Mouse (Mus musculus): ENCODE data around the gene Nectin2. TPM values are rescaled to one million over a fixed set of nuclear protein-coding genes. Genes with fewer than 3 reads are reported as not detected.

The Nectin2 gene
- polyA plus RNA-seq, 1 experiment from 2014 or later = 55.2 TPM

DNA sequence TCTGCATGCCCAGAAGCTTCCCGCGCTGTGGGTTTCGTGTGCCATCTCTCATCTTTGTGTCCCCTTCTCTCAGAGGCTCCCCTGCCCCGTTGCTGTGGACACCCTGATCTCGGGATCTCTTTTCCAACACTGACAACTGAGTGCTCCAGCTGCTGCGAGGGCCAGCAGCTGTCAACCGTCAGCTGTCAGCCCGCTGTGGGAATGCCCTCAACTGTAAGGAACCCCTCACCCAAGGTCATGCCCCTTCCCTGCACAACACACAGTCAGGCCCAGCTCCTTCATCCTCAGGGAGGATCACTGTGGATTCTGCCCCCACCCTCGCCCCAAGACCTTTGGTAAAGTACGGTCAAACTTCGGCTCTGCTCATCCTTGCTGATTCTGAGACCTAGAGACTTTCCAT is 12.0 kb upstream of the Nectin2 start:
- ATAC-seq (ENCODE audit: low read depth) = peak; percentile 58
- Histone ChIP-seq H3K27me3 (replicated peaks; ENCODE audit: control insufficient read depth, insufficient read depth, low read length) (no peaks in the 10 kb centered on the region), H3K9me3 (ENCODE audit: control insufficient read depth, low read length) (no peaks in the 10 kb centered on the region), H3K4me3 (ENCODE audit: low read depth, low read length) (no peak overlapping the region), H3K4me1 (ENCODE audit: control insufficient read depth, insufficient read depth, low read length) (no peaks in the 10 kb centered on the region), H3K27ac (replicated peaks; ENCODE audit: low read depth, low read length) (no peak overlapping the region), H3K9ac (ENCODE audit: low read depth, low read length) (no peak overlapping the region), H3K4me2 (ENCODE audit: low read depth, low read length) (no peak overlapping the region), H3K36me3 (ENCODE audit: control insufficient read depth, insufficient read depth, low read length) (peaks cover 51% of the 10 kb centered on the region)
- peak; percentile 60 for DNase-seq (ENCODE audit: low spot score)
- WGBS = 73% methylated on average over 11 of the region's 11 CpGs

- Histone ChIP-seq H3K4me3 (ENCODE audit: low read depth, low read length) (no peak overlapping the region), H3K27ac (replicated peaks; ENCODE audit: low read depth, low read length) (no peak overlapping the region), H3K4me1 (ENCODE audit: control insufficient read depth, insufficient read depth, low read length) (no peaks in the 10 kb centered on the region), H3K36me3 (ENCODE audit: control insufficient read depth, insufficient read depth, low read length) (peaks cover 47% of the 10 kb centered on the region), H3K27me3 (replicated peaks; ENCODE audit: control insufficient read depth, insufficient read depth, low read length) (no peaks in the 10 kb centered on the region), H3K9ac (ENCODE audit: low read depth, low read length) (no peak overlapping the region), H3K4me2 (ENCODE audit: low read depth, low read length) (no peak overlapping the region), H3K9me3 (ENCODE audit: control insufficient read depth, low read length) (no peaks in the 10 kb centered on the region)
- 90% methylated on average over 13 of the region's 13 CpGs for WGBS
- DNase-seq (ENCODE audit: low spot score) (no peak), ATAC-seq (ENCODE audit: low read depth) (no peak)
These were observed 9.7 kb upstream of the Nectin2 start for GRCm38 (mm10) chr7:19760021-19760420.

- no peak overlapping the region for H3K9ac ChIP-seq (ENCODE audit: low read depth, low read length)
- DNase-seq (ENCODE audit: low spot score) = no peak
- no peaks in the 10 kb centered on the region for H3K27me3 ChIP-seq (replicated peaks; ENCODE audit: control insufficient read depth, insufficient read depth, low read length)
- H3K4me3 ChIP-seq (ENCODE audit: low read depth, low read length) = no peak overlapping the region
- H3K36me3 ChIP-seq (ENCODE audit: control insufficient read depth, insufficient read depth, low read length) = peaks cover 35% of the 10 kb centered on the region; the same call in 1 of the 2 replicates
- ATAC-seq (ENCODE audit: low read depth) = no peak
- H3K9me3 ChIP-seq (ENCODE audit: control insufficient read depth, low read length) = no peaks in the 10 kb centered on the region
- no peak overlapping the region for H3K4me2 ChIP-seq (ENCODE audit: low read depth, low read length)
- H3K4me1 ChIP-seq (ENCODE audit: control insufficient read depth, insufficient read depth, low read length) = no peaks in the 10 kb centered on the region
- H3K27ac ChIP-seq (replicated peaks; ENCODE audit: low read depth, low read length) = no peak overlapping the region
- 91% methylated on average over 13 of the region's 13 CpGs for WGBS
These were observed 8.3 kb upstream of the Nectin2 start for GRCm38 (mm10) chr7:19758623-19759022.

GRCm38 (mm10) chr7:19755851-19756786 is 5.8 kb upstream of the Nectin2 start:
- Histone ChIP-seq H3K4me1 (ENCODE audit: control insufficient read depth, insufficient read depth, low read length) (no peaks in the 10 kb centered on the region), H3K9me3 (ENCODE audit: control insufficient read depth, low read length) (no peaks in the 10 kb centered on the region), H3K4me2 (ENCODE audit: low read depth, low read length) (no peak overlapping the region), H3K27me3 (replicated peaks; ENCODE audit: control insufficient read depth, insufficient read depth, low read length) (no peaks in the 10 kb centered on the region), H3K4me3 (ENCODE audit: low read depth, low read length) (no peak overlapping the region), H3K9ac (ENCODE audit: low read depth, low read length) (no peak overlapping the region), H3K27ac (replicated peaks; ENCODE audit: low read depth, low read length) (no peak overlapping the region), H3K36me3 (ENCODE audit: control insufficient read depth, insufficient read depth, low read length) (peaks cover 21% of the 10 kb centered on the region; the same call in 1 of the 2 replicates)
- WGBS = 71% methylated on average over 16 of the region's 24 CpGs
- DNase-seq (ENCODE audit: low spot score) (peak; percentile 24), ATAC-seq (ENCODE audit: low read depth) (peak; percentile 21; the same call in 1 of the 2 replicates)

DNA sequence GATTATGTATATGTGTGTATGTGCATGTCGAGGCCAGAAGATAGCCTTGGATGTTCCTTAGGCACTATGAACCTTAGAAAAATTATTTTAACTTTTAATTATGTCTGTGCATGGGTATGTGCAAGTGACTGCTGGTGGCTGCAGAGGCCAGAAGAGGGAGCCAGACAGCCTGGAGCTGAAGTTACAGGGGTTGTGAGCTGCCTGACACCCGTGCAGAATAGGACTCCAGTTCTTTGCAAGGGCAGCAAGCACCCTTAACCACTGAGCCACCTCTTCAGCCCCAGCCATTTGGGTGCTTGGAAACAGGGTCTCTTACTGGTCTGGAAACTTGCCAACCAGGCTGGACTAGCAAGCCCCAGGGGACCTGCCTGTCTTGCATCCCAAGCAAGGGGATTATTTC is 4.7 kb upstream of the Nectin2 start:
- Histone ChIP-seq H3K9ac (ENCODE audit: low read depth, low read length) (no peak overlapping the region), H3K4me2 (ENCODE audit: low read depth, low read length) (no peak overlapping the region), H3K4me3 (ENCODE audit: low read depth, low read length) (no peak overlapping the region), H3K9me3 (ENCODE audit: control insufficient read depth, low read length) (no peaks in the 10 kb centered on the region), H3K27ac (replicated peaks; ENCODE audit: low read depth, low read length) (no peak overlapping the region), H3K4me1 (ENCODE audit: control insufficient read depth, insufficient read depth, low read length) (0 out of 2 replicates have a peak, but pooled peaks cover 2% of the 10 kb centered on the region), H3K27me3 (replicated peaks; ENCODE audit: control insufficient read depth, insufficient read depth, low read length) (no peaks in the 10 kb centered on the region), H3K36me3 (ENCODE audit: control insufficient read depth, insufficient read depth, low read length) (peaks cover 18% of the 10 kb centered on the region; the same call in 1 of the 2 replicates)
- WGBS = 67% methylated on average over 2 of the region's 2 CpGs
- peak; percentile 38 for DNase-seq (ENCODE audit: low spot score)
- ATAC-seq (ENCODE audit: low read depth) = no peak

GRCm38 (mm10) chr7:19754065-19754464 is 3.8 kb upstream of the Nectin2 start:
- Histone ChIP-seq H3K27me3 (replicated peaks; ENCODE audit: control insufficient read depth, insufficient read depth, low read length) (no peaks in the 10 kb centered on the region), H3K9ac (ENCODE audit: low read depth, low read length) (no peak overlapping the region), H3K9me3 (ENCODE audit: control insufficient read depth, low read length) (no peaks in the 10 kb centered on the region), H3K4me3 (ENCODE audit: low read depth, low read length) (no peak overlapping the region), H3K4me2 (ENCODE audit: low read depth, low read length) (no peak overlapping the region), H3K4me1 (ENCODE audit: control insufficient read depth, insufficient read depth, low read length) (0 out of 2 replicates have a peak, but pooled peaks cover 2% of the 10 kb centered on the region), H3K27ac (replicated peaks; ENCODE audit: low read depth, low read length) (no peak overlapping the region), H3K36me3 (ENCODE audit: control insufficient read depth, insufficient read depth, low read length) (peaks cover 13% of the 10 kb centered on the region; the same call in 1 of the 2 replicates)
- WGBS = 81% methylated on average over 1 of the region's 1 CpGs
- DNase-seq (ENCODE audit: low spot score) = no peak
- ATAC-seq (ENCODE audit: low read depth) = no peak

DNA sequence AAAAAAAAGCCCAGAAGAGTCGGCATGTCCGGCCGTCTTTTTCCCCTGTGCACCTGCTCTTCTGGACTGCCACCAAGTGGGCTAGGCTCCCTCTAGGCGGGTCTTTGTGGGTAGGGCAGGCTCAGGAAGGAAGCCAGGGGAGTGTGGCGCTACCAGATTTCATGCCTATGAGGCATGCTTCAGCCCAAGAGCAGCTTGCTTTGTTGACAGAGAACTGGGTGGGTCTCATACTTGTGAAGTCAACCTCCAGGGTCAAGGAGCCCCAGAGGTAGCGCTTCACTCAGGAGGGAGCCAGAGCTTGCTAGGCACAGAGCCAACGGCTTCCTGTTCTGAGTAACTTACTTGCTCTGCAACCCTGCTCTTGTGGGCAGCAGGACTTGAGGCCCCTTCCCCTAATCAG is 3.3 kb upstream of the Nectin2 start:
- no peak overlapping the region for H3K9ac ChIP-seq (ENCODE audit: low read depth, low read length)
- H3K9me3 ChIP-seq (ENCODE audit: control insufficient read depth, low read length) = no peaks in the 10 kb centered on the region
- ATAC-seq (ENCODE audit: low read depth) (no peak), DNase-seq (ENCODE audit: low spot score) (peak; percentile 72)
- H3K27me3 ChIP-seq (replicated peaks; ENCODE audit: control insufficient read depth, insufficient read depth, low read length) = no peaks in the 10 kb centered on the region
- H3K36me3 ChIP-seq (ENCODE audit: control insufficient read depth, insufficient read depth, low read length) = peaks cover 11% of the 10 kb centered on the region; the same call in 1 of the 2 replicates
- H3K27ac ChIP-seq (replicated peaks; ENCODE audit: low read depth, low read length) = no peak overlapping the region
- 73% methylated on average over 7 of the region's 7 CpGs for WGBS
- H3K4me1 ChIP-seq (ENCODE audit: control insufficient read depth, insufficient read depth, low read length) = 0 out of 2 replicates have a peak, but pooled peaks cover 2% of the 10 kb centered on the region
- no peak overlapping the region for H3K4me3 ChIP-seq (ENCODE audit: low read depth, low read length)
- H3K4me2 ChIP-seq (ENCODE audit: low read depth, low read length) = no peak overlapping the region

GRCm38 (mm10) chr7:19752652-19753051 is 2.4 kb upstream of the Nectin2 start:
- Histone ChIP-seq H3K4me3 (ENCODE audit: low read depth, low read length) (no peak overlapping the region), H3K9me3 (ENCODE audit: control insufficient read depth, low read length) (no peaks in the 10 kb centered on the region), H3K9ac (ENCODE audit: low read depth, low read length) (no peak overlapping the region), H3K4me1 (ENCODE audit: control insufficient read depth, insufficient read depth, low read length) (peaks cover 7% of the 10 kb centered on the region), H3K27ac (replicated peaks; ENCODE audit: low read depth, low read length) (no peak overlapping the region), H3K27me3 (replicated peaks; ENCODE audit: control insufficient read depth, insufficient read depth, low read length) (no peaks in the 10 kb centered on the region), H3K4me2 (ENCODE audit: low read depth, low read length) (no peak overlapping the region), H3K36me3 (ENCODE audit: control insufficient read depth, insufficient read depth, low read length) (peaks cover 1% of the 10 kb centered on the region; the same call in 1 of the 2 replicates)
- no peak for ATAC-seq (ENCODE audit: low read depth)
- WGBS = 73% methylated on average over 8 of the region's 8 CpGs
- DNase-seq (ENCODE audit: low spot score) = no peak

DNA sequence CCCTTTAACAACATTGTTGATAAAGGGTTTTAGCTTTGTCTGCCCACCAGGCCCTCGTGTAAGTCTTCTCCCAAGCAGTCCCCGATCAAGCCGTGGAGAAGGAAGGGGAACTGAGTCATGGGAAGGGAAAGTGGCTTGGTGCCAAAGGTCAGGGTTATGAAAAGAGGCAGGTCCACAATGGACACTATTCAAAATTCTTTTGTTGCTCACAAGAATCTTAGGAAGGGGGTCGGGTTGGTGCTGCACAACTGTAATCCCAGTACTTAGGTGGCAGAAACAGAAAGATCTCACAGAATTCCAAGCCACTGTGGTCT is 744 bp upstream of the Nectin2 start:
- Histone ChIP-seq H3K4me3 (ENCODE audit: low read depth, low read length) (no peak overlapping the region), H3K4me1 (ENCODE audit: control insufficient read depth, insufficient read depth, low read length) (peaks cover 7% of the 10 kb centered on the region), H3K36me3 (ENCODE audit: control insufficient read depth, insufficient read depth, low read length) (no peaks in the 10 kb centered on the region), H3K27ac (replicated peaks; ENCODE audit: low read depth, low read length) (no peak overlapping the region), H3K9ac (ENCODE audit: low read depth, low read length) (no peak overlapping the region), H3K27me3 (replicated peaks; ENCODE audit: control insufficient read depth, insufficient read depth, low read length) (no peaks in the 10 kb centered on the region), H3K4me2 (ENCODE audit: low read depth, low read length) (no peak overlapping the region), H3K9me3 (ENCODE audit: control insufficient read depth, low read length) (no peaks in the 10 kb centered on the region)
- no peak for DNase-seq (ENCODE audit: low spot score)
- no peak for ATAC-seq (ENCODE audit: low read depth)
- 53% methylated on average over 4 of the region's 4 CpGs for WGBS
